In genomic region chr7:116430926-116431325, GRCm38 (mm10) we compare ENCODE assay signal across 25 mouse cellular contexts. TPM values are rescaled to one million over a fixed set of nuclear protein-coding genes. Genes with fewer than 3 reads are reported as not detected.
A peak's percentile ranks its signal among the peaks of the same experiment; 100 is the strongest.
DNase-seq lines count a peak whose midpoint lies in the region; ATAC-seq and TF ChIP-seq lines count a peak whose summit lies in the region.
"Had no signal": no experiment of that assay in that cellular context is flagged by ENCODE, and none has a peak within 500 bp of the region (broad histone marks: within the 10 kb centered on the region; RNA-seq: fewer than 3 reads in every experiment).

No protein-coding gene starts in this region.

- no peaks in the 10 kb centered on the region for H3K27me3 ChIP-seq in heart, embryonic 13.5 days (replicated peaks)
- H3K27me3 ChIP-seq in heart, embryonic 11.5 days (ENCODE audit: control insufficient read depth, insufficient read depth, low read length) = no peaks in the 10 kb centered on the region
- H3K27me3 ChIP-seq in lung, embryonic 14.5 days (ENCODE audit: insufficient read depth, low read length) = no peaks in the 10 kb centered on the region
- H3K27me3 ChIP-seq in intestine, embryonic 16.5 days (replicated peaks; ENCODE audit: control insufficient read depth, insufficient read depth, low read length) = no peaks in the 10 kb centered on the region
- H3K27me3 ChIP-seq: CH12.LX; embryonic facial prominence, embryonic 15.5 days; heart, embryonic 15.5 days; limb, embryonic 12.5 days had no signal

- 0 out of 2 replicates have a peak overlapping the region, but pooled peaks have one; percentile 6 for H3K4me2 ChIP-seq in heart, embryonic 13.5 days
- no peak overlapping the region for H3K4me2 ChIP-seq in heart, embryonic 11.5 days
- H3K4me2 ChIP-seq in lung, embryonic 14.5 days = no peak overlapping the region
- H3K4me2 ChIP-seq in intestine, embryonic 16.5 days (ENCODE audit: low read depth, low read length) = no peak overlapping the region
- H3K4me2 ChIP-seq: embryonic facial prominence, embryonic 15.5 days; heart, embryonic 15.5 days; limb, embryonic 12.5 days; liver, embryonic 11.5 days; midbrain, embryonic 11.5 days had no signal

- 6% methylated on average over 2 of the region's 2 CpGs for WGBS in heart, embryonic 13.5 days
- 23% methylated on average over 2 of the region's 2 CpGs for WGBS in heart, embryonic 11.5 days (ENCODE audit: insufficient replicate concordance)
- 23% methylated on average over 2 of the region's 2 CpGs for WGBS in lung, embryonic 14.5 days
- WGBS in intestine, embryonic 16.5 days = 22% methylated on average over 2 of the region's 2 CpGs

- no peak overlapping the region for H3K4me3 ChIP-seq in heart, embryonic 13.5 days
- no peak overlapping the region for H3K4me3 ChIP-seq in heart, embryonic 11.5 days (ENCODE audit: low read depth, low read length)
- no peak overlapping the region for H3K4me3 ChIP-seq in lung, embryonic 14.5 days (ENCODE audit: low read depth, low read length)
- H3K4me3 ChIP-seq in intestine, embryonic 16.5 days (ENCODE audit: low read length) = no peak overlapping the region
- H3K4me3 ChIP-seq: embryonic facial prominence, embryonic 15.5 days; heart, embryonic 15.5 days; limb, embryonic 12.5 days had no signal

- peak overlapping the region; percentile 33; the same call in 1 of the 2 replicates for H3K27ac ChIP-seq in heart, embryonic 13.5 days (replicated peaks)
- no peak overlapping the region for H3K27ac ChIP-seq in heart, embryonic 11.5 days (ENCODE audit: low read depth, low read length)
- 0 out of 2 replicates have a peak overlapping the region, but pooled peaks have one; percentile 18 for H3K27ac ChIP-seq in lung, embryonic 14.5 days (ENCODE audit: low read depth)
- H3K27ac ChIP-seq in intestine, embryonic 16.5 days (ENCODE audit: low read length) = peak overlapping the region; percentile 51; the same call in 1 of the 2 replicates
- H3K27ac ChIP-seq: embryonic facial prominence, embryonic 15.5 days; heart, embryonic 15.5 days; hindbrain, postnatal 0 days; limb, embryonic 12.5 days; stomach, postnatal 0 days had no signal

- H3K36me3 ChIP-seq in heart, embryonic 13.5 days = no peaks in the 10 kb centered on the region
- H3K36me3 ChIP-seq in heart, embryonic 11.5 days (ENCODE audit: control insufficient read depth, insufficient read depth, low read length) = no peaks in the 10 kb centered on the region
- H3K36me3 ChIP-seq in lung, embryonic 14.5 days (ENCODE audit: insufficient read depth) = no peaks in the 10 kb centered on the region
- H3K36me3 ChIP-seq in intestine, embryonic 16.5 days (ENCODE audit: control insufficient read depth, insufficient read depth, low read length) = no peaks in the 10 kb centered on the region
- H3K36me3 ChIP-seq: embryonic facial prominence, embryonic 15.5 days; G1E; heart, embryonic 15.5 days; limb, embryonic 12.5 days had no signal

- ATAC-seq in heart, embryonic 13.5 days (ENCODE audit: extremely low read depth, insufficient number of reproducible peaks, low FRiP score, low TSS enrichment) = no peak
- ATAC-seq in heart, embryonic 11.5 days (replicated peaks; ENCODE audit: insufficient number of reproducible peaks, low FRiP score, low TSS enrichment) = no peak
- no peak for ATAC-seq in lung, embryonic 14.5 days (ENCODE audit: insufficient read depth)
- peak; percentile 60 for ATAC-seq in intestine, embryonic 16.5 days
- ATAC-seq: forebrain, embryonic 14.5 days; hindbrain, postnatal 0 days; liver, postnatal 0 days had no signal

- H3K9me3 ChIP-seq in heart, embryonic 13.5 days = no peaks in the 10 kb centered on the region
- H3K9me3 ChIP-seq in heart, embryonic 11.5 days (replicated peaks; ENCODE audit: control insufficient read depth, low read length) = no peaks in the 10 kb centered on the region
- H3K9me3 ChIP-seq in lung, embryonic 14.5 days (ENCODE audit: low read depth, low read length) = no peaks in the 10 kb centered on the region
- H3K9me3 ChIP-seq in intestine, embryonic 16.5 days (ENCODE audit: control insufficient read depth, low read length) = no peaks in the 10 kb centered on the region
- H3K9me3 ChIP-seq: embryonic facial prominence, embryonic 15.5 days; G1E; heart, embryonic 15.5 days; limb, embryonic 12.5 days had no signal

- DNase-seq in lung, embryonic 14.5 days = no peak
- no peak for DNase-seq in lung, postnatal 36 days
- DNase-seq in adipocyte (ENCODE audit: low spot score) = no peak
- DNase-seq in Muller cell, postnatal 12 days (ENCODE audit: inconsistent ontology term) = no peak
- DNase-seq in cerebellum, adult 11 months = no peak
- DNase-seq: adrenal gland, postnatal 25 days; cerebellum, adult 9-11 months; kidney, adult 9 months; kidney, postnatal 4 days; liver, postnatal 0 days; lung, postnatal 10 days; thymus, adult 2 months had no signal

- H3K9ac ChIP-seq in heart, embryonic 13.5 days = no peak overlapping the region
- H3K9ac ChIP-seq in heart, embryonic 11.5 days (ENCODE audit: low read depth, low read length) = no peak overlapping the region
- H3K9ac ChIP-seq in lung, embryonic 14.5 days = no peak overlapping the region
- H3K9ac ChIP-seq in intestine, embryonic 16.5 days (ENCODE audit: low read depth, low read length) = no peak overlapping the region
- H3K9ac ChIP-seq: embryonic facial prominence, embryonic 15.5 days; heart, embryonic 15.5 days; limb, embryonic 12.5 days; liver, postnatal 0 days had no signal

- no peak for TF ChIP-seq CTCF in lung, embryonic 14.5 days (IDR thresholded peaks at IDR 0.05; ENCODE audit: low read depth)

- H3K4me1 ChIP-seq in heart, embryonic 13.5 days = peaks cover 17% of the 10 kb centered on the region
- H3K4me1 ChIP-seq in heart, embryonic 11.5 days (ENCODE audit: control insufficient read depth, insufficient read depth, low read length) = no peaks in the 10 kb centered on the region
- no peaks in the 10 kb centered on the region for H3K4me1 ChIP-seq in lung, embryonic 14.5 days (ENCODE audit: insufficient read depth)
- H3K4me1 ChIP-seq in intestine, embryonic 16.5 days (ENCODE audit: control insufficient read depth, insufficient read depth, low read length) = peaks cover 12% of the 10 kb centered on the region; the same call in 1 of the 2 replicates
- H3K4me1 ChIP-seq: embryonic facial prominence, embryonic 15.5 days; limb, embryonic 12.5 days had no signal

RNA-seq across cellular contexts. Expression of gene Pik3c2a, which starts 12.3 kb away (rescaled TPM):
- 14.1 and 14.4 TPM in 2 replicates for polyA plus RNA-seq in heart, embryonic 13.5 days (2015; fragmentation: Nextera tagmentation; extraction: Ambion mirVana)
- 24.7 and 29.5 TPM in 2 replicates for polyA plus RNA-seq in heart, embryonic 11.5 days (2014; fragmentation: Nextera tagmentation; extraction: Ambion mirVana)
- polyA plus RNA-seq in lung, embryonic 14.5 days (2014; fragmentation: Nextera tagmentation; extraction: Ambion mirVana) = 33.4 and 35.6 TPM in 2 replicates
- polyA plus RNA-seq in intestine, embryonic 16.5 days (2015; fragmentation: Nextera tagmentation; extraction: Ambion mirVana) = 22.7 and 23.2 TPM in 2 replicates
